Mouse (Mus musculus) thymus, postnatal 36 days (tissue): ENCODE results near the gene Eif4e.
A peak's percentile ranks its signal among the peaks of the same experiment; 100 is the strongest.

Source experiments
- DNase-seq, 2 experiments: peaks; one replicate each; pipeline ENCODE4 v3.0.0; 2022; ENCODE audit warnings: mixed read lengths in 2 of 2

Gene Eif4e

DNA sequence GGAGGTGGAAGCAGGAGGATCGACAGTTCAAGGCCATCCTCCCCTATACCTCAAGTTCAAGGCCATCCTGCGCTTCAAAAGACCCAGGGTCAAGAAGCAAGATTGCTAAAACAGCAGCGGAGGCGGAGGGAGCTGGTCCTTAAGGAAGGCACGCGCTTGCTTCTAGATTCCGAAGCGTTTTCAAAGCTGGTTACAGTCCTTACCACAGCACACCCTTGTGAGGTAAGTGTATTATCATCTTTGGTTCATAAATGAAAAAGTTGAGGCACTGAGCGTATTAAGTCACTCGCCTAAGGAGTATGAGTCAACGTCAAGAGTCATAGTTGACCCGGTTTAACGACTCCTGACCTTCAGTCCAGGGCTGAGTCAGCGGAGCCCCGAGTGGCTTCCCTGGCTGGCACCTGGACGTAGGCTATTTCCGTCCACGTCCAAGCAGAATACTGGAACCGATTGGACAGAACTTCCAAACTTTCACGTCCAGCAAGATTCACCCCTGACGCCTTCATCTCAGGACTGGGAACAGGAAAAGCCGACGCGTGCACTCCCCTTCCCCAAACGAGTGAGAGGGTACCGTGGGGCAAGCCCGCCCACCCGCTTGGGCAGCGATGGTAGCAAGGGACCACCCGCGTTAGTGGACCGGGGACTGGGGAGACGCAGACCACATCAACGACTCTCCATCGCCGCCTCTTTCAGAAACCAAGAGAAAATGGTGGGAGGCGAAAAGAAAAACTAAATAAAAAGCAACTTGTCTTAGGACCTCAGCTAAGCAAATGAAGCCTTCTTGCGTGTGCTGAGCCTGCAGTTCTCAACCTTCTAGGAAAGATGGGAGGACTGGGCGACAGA is at the start of gene Eif4e:
Eif4e (plus strand) TSS at position 107 of the 843 bp plus-strand sequence.
- peak; percentile 43 to 62 for DNase-seq

GRCm38 (mm10) chr3:138479489-138479888 is 46.5 kb upstream of the Eif4e start:
- no peak for DNase-seq

- no peak for DNase-seq
Measured at GRCm38 (mm10) chr3:138481526-138482284, 44.3 kb upstream of the Eif4e start.

GRCm38 (mm10) chr3:138483240-138483639 is 42.7 kb upstream of the Eif4e start:
- no peak for DNase-seq

- DNase-seq, result no peak
Measured at GRCm38 (mm10) chr3:138488584-138489326, 37.2 kb upstream of the Eif4e start.

GRCm38 (mm10) chr3:138489327-138490033 is 36.5 kb upstream of the Eif4e start, which contains the start of gene Metap1:
Metap1 (minus strand) TSS chr3:138489515.
- DNase-seq, result peak; percentile 96 to 98

GRCm38 (mm10) chr3:138490034-138490337 is 36.0 kb upstream of the Eif4e start:
- DNase-seq, result no peak

- DNase-seq, result no peak
Measured at GRCm38 (mm10) chr3:138493668-138494067, 32.3 kb upstream of the Eif4e start.

DNA sequence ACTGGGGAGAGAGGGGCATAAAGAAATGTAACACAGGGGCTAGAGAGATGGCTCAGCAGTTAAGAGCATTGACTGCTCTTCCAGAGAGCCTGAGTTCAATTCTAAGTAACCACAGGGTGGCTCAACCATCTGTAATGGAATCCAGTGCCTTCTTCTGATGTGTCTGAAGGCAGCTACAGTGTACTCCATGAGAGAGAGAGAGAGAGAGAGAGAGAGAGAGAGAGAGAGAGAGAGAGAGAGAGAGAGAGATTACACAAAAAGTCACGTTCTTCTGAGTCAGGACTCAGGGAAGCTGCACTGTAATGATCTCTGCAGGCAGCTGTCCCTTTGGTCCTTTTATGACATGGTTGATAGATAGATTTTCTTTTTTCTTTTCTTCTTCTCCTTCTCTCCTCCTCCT is 31.4 kb upstream of the Eif4e start:
- DNase-seq, result no peak

DNA sequence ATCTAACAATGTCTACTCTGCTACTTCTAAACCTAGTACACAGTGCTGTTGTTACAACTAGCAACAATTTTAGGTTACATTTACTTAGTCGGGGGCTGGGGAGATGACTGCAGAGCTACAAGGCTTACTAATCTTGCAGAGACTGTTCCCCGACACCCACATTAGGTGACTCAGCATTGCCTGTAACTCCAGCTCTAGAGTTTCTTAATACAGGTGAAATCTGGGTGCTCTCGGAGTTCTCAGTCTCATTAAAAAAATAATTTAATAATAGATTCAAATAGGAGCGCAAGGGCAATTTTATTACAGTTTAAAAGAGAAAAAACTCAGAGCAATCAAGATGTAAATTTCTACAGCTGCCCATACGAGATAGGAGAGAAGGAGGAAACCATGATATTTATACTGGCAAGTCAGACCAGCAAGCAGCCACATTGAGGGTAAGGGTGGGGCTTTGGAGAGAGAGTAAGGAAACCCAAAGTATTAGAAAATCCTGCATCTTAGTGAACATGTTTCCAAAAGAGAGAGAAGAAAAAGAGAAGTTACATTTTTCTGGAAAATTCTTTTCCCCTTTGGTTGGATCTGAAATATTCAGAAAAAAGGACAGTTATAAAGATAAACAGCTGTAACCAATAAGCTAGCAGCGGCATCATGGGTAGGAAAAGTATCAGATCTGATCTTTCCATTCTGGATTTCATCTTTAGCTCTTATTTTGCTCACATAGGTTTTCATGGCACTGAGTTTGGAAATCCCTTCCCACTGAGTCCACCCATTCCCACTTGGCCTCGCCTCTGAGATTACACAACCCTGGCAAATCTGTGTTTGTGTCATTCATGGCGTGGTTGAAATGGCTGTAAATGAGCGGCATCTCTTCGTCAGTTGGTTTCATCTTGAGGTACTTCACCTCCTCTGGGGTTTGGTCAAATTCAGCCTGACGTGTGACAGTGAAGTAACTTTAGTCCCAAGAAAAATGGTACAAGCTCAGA is 30.5 kb upstream of the Eif4e start:
- DNase-seq, result no peak

GRCm38 (mm10) chr3:138498731-138499130 is 27.2 kb upstream of the Eif4e start:
- DNase-seq, result no peak

- no peak for DNase-seq
Measured at GRCm38 (mm10) chr3:138499854-138500740, 25.9 kb upstream of the Eif4e start.

DNA sequence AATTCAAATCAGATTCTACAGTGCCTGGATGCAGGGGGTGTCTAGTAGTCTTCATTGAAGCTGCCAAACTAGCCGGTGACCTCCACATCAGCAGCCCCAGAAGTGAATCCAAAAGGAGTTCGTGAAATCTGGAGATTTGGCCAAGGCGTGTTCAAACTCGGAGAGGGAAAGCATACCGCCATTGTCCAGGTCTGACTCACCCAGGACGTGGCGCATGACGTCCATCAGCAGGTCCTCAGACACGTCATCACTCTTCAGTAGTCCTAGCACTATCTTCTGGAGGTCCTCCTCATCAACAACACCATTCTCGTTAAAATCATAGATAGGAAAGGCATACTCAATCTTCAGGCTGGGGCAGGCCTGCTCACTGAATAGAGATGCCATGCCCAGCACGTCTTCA is 22.2 kb upstream of the Eif4e start:
- no peak for DNase-seq

- DNase-seq, result no peak
Measured at GRCm38 (mm10) chr3:138506749-138507148, 19.2 kb upstream of the Eif4e start.

- no peak for DNase-seq
Measured at GRCm38 (mm10) chr3:138509581-138509980, 16.4 kb upstream of the Eif4e start.

- DNase-seq, result no peak
Measured at GRCm38 (mm10) chr3:138510471-138510870, 15.5 kb upstream of the Eif4e start.

DNA sequence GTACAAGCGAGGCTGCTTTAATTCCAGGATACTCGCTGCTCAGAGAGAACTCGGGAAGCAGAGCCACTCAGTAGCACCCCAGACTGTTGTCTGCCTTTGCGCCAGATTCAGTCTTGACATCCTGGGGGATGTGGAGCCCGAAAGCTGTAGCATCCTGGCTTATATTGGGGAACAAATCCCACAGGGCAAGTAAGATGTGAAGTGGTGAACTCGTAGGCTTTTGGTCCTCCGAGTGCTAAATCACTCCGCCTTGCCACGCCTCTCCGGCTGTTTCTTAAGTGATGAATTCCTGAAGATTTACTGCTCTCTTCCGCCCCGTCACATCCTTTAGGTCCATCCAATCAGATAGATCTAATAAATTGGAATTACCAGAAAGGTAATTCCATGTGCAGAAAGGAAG is 12.7 kb upstream of the Eif4e start:
- DNase-seq, result no peak

GRCm38 (mm10) chr3:138514749-138515148 is 11.2 kb upstream of the Eif4e start:
- no peak for DNase-seq

GRCm38 (mm10) chr3:138515656-138516370 is 10.2 kb upstream of the Eif4e start:
- DNase-seq, result no peak

DNA sequence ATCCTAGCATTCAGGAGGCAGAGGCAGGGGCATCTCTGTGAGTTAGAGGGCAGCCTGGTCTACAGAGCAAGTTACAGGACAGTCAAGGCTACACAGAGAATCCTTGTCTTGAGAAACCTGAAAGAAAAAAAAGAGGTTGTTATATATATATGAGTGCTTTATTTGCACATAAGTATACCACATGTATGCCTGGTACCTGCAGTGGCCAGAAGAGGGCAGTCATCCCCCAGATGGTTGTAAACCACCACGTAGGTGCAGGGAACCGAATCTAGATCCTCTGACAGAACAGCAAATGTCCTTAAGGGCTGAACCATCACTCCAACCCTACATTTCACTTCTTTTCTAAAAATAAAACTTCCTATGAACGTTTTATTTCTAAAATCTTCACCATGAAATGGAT is 8.1 kb upstream of the Eif4e start:
- DNase-seq, result peak; percentile 37 to 45
